Mouse (Mus musculus) gastrocnemius, postnatal 10 days (tissue): ENCODE results near the gene Vmn2r90. TPM values are rescaled to one million over a fixed set of nuclear protein-coding genes. Genes with fewer than 3 reads are reported as not detected.
"Not testable (repeated sequence)": the region's sequence is repeated elsewhere in the genome, so short reads cannot be mapped to it uniquely, and the experiment has no call there.

Experiments
- DNase-seq: peaks from one replicate; pipeline ENCODE4 v3.0.0; 2021; ENCODE audit warnings: mixed read lengths
- long read RNA-seq, 2 experiments: library from polyadenylated mRNA; stranded (forward); transcript quantifications; one replicate each; pipeline ENCODE4 v2.0.0; 2021
- total RNA-seq, 2 experiments: library from RNA; stranded (reverse); gene quantifications; 2 replicates each; pipeline ENCODE4 v1.2.3; 2021

Vmn2r90 gene
- not detected for total RNA-seq
- long read RNA-seq, experiment 1: 0 reads
- long read RNA-seq, experiment 2: 0 reads

DNA sequence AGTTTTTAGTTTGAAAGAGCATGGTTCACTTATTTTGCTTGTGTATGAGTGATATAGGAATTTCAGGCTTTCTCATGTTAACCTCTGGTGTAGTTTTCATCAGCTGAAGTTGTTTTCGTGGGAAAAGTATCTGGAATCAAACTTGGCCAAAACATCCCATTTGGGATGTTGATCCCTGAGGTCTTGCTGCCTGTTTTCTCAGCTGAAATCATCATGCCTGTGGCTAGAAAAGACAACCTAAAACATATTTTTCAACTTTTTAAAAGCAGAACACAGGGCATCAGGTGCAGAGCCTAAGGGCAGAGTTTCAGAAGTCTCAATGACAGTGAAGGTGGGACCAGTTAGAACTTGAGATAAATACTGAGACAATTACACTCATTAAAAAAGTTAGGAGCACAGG is at the start of gene Vmn2r90:
Gene Vmn2r90 (plus strand): TSS at position 301 of the 400 bp plus-strand sequence.
- no peak for DNase-seq

GRCm38 (mm10) chr17:17654997-17655828 is 48.3 kb upstream of the Vmn2r90 start:
- DNase-seq: no peak

DNA sequence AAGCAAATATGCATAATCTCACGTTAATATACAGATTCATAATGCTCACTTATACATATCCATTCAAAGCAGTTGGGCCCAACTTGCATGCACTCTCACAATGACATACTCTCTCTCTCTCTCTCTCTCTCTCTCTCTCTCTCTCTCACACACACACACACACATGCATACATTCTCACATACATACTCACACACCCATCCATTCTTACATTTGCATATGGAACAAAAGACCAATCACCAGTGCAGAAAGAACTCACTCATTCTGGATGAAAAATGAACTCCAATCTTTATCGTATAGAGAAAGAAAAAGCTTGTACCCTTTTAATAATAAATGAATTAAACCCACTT is 47.7 kb upstream of the Vmn2r90 start:
- DNase-seq: no peak

DNA sequence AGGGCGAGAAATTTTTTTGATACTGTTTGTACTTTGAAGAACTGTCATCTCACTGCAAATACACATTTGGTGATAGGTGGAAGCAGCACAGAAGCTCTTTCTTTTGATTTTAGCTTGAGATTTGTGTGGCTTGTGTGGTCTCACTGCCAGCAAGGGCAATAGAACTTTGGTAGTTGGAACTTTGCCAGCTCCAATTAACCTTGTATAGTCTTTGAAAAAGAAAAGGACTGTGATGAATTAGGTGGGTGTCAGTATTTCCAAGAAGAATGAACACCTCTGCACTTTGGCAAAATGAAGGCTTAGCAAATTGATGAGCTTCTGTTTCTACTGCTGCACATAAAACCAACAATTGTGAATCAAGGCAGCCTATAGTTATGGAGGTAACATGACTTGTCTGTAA is 24.8 kb upstream of the Vmn2r90 start:
- no peak for DNase-seq

DNA sequence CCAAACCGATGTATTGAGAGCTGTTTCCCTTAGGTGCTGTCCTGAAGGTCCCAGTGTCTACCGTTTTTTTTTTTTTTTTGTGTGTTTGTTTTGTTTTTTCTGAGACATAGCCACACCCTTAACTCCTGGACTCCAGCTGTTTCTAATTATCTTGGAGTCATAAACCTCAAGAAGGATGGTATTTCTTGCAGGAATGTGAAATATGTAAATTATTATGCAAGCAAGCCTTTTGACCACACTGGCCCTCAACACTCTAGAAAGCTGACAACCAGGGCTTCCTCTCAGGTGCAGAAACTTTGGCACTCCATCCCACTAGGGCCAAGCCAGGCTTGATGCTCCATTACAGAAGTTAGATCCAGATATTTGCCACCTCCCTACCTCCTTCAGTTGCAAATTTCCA is 12.9 kb upstream of the Vmn2r90 start:
- DNase-seq: no peak

- DNase-seq: not testable (repeated sequence)
These were observed 28.8 kb downstream of the Vmn2r90 start for GRCm38 (mm10) chr17:17732396-17732795.

DNA sequence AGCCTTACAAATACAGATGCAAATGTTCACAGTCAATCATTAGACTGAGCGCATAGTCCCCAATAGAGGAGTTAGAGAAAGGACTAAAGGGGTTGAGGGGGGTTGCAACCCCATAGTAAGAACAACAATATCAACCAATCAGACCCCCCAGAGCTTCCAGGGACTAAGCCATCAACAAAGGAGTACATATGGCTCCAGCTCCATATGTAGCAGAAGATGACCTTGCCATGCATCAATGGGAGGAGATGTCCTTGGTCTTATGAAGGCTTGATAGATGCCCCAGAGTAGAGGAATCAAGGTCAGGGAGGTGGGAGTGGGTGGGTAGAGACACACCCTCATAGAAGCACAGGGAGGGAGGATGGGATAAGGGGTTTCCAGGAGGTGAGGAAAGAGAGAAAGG is 35.1 kb downstream of the Vmn2r90 start:
- no peak for DNase-seq

DNA sequence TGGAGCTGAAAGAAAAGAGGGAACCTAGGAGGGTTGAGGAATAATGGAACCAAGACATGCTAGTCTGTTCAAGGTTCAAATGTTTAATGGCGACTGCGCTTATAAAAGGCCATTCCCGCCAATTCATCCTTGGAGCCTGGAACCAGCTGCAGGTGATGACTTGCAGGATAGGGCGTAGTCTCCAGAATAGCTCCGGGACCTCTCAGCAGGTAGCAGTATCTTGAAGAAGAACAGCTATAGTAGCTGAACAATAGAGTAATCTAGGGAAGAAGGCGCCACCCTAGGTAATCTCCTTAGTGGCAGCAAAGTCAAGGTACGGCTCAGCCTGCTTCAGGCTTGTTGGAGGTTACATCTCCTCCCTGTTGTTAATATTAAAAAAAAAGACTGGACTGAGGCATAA is 35.8 kb downstream of the Vmn2r90 start:
- DNase-seq: not testable (repeated sequence)

DNA sequence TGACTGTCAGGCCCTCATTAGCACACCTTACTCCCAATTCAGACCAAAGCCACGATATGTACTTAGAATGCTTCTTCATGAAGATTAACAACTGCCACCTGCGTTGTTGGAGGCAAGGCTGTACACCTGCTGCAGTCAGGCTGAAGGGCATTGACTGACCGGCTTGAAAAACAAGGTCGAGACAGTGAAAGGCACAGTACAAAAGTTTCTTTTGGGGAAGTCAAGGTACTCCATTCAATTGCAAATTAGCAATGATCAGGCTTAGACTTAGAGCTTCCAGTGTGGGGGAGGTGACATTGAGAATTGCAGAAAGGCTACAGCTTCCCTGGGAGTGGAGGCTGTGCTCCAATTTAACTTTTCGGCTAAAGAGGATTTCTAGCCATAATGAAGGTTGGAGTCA is 36.4 kb downstream of the Vmn2r90 start:
- DNase-seq: not testable (repeated sequence)

- DNase-seq: not testable (repeated sequence)
These were observed 38.0 kb downstream of the Vmn2r90 start for GRCm38 (mm10) chr17:17741516-17741915.

DNA sequence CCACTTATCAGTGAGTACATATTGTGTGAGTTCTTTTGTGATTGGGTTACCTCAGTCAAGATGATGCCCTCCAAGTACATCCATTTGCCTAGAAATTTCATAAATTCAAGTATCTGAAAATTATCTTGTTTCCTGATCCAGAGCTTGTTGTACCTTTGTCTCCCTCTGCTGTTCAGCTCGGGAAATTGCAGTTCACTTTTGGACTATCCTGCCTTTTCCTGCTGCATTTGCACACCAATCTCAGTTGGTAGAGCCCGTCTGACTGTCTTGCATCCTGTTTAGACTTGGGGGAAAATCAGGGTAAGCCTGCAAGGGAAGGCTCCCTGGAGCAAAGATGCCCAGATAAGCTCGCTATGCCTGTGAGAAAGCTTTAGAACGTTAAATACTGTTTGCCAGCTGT is 45.8 kb downstream of the Vmn2r90 start:
- peak; percentile 16 for DNase-seq

DNA sequence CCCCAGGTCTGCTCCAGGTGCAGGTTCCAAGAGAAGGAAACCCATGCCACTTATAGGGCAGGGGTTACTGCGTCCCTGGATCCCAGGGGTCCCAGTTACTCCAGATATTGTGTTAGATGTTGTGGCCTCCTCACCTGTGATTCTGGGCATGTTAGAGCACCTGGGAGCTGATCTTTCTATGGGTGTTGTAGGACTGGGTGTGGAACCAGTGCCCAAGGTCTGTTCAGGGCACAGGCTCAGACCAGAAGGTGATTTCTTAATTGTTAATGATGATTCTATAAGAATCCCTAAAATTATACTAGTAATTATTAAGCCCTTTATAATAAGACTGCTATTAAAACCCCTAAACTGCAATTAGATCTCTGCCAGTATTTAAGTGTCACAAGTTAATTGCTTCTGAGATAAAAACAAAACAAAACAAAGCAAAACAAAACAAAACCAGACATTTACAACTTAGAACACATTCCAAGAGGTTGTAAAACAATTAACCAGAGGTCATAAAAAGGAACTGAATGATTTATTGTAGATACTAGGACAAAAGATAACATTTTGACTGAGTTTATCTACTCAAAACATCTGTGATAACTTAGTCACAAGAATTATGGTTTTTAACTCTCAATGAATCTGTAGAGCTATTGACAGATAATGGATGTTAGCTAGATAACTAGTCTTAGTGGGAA is 59.2 kb downstream of the Vmn2r90 start:
- DNase-seq: no peak

- no peak for DNase-seq
These were observed 60.7 kb downstream of the Vmn2r90 start for GRCm38 (mm10) chr17:17764206-17764605.

DNA sequence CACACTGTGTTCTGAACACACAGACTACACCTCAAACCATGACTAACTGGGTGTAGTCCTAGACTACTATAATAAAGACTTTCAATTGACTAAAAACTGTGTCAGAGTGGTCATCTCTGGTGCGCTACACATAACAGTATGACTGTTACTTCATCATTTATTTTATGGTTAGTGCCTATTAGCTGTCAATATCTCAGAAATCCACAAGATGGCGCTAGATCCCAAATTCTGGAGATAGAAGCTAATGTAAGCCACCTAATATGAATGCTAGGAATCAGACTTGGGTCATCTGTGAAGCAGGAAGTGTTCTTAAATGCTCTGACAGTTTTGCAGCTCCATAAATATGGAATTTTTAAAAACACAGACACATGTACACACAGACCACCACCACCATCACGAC is 62.9 kb downstream of the Vmn2r90 start:
- no peak for DNase-seq

Other genes starting within 250 kb of the Vmn2r90 start
- 10 to 100 TPM; 91.2 to 95.0 TPM for gene Lnpep, start 78.7 kb upstream of the Vmn2r90 start, total RNA-seq
- gene Spaca6, start 123.4 kb downstream of the Vmn2r90 start, total RNA-seq: 10 to 100 TPM; 14.3 to 28.7 TPM
- gene Has1, start 151.5 kb downstream of the Vmn2r90 start, total RNA-seq: under 1 TPM; 0.09 to 0.19 TPM
- under 1 TPM in 1 of 2 experiments, not detected in 1; 0.32 TPM for gene Fpr1, start 180.2 kb downstream of the Vmn2r90 start, total RNA-seq
- under 1 TPM in 1 of 2 experiments, not detected in 1; 0.47 TPM for gene Fpr2, start 184.1 kb downstream of the Vmn2r90 start, total RNA-seq
- gene Fpr3, start 184.1 kb downstream of the Vmn2r90 start, total RNA-seq: not detected